8 mouse cellular contexts compared by ENCODE assay signal in the genomic region with DNA sequence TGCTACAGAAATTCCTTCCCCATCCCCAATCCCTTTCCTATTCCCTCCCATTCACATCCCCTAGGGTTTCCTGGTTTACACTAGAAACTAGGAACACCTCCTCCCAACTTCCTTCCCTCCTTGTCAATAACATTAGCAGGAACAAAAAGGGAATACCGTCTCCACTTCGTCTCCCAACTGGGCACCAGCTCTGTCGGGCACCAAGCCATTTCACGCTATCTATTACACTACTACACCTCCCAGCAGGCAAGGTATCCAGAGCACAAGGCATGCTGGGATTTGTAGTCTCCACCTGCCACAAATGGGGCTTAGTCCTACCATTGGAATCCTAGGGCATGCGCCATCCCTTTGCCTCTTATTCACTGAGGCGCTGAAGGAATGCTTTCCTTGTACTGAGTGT. TPM values are rescaled to one million over a fixed set of nuclear protein-coding genes. Genes with fewer than 3 reads are reported as not detected.
DNase-seq lines count a peak whose midpoint lies in the region; ATAC-seq and TF ChIP-seq lines count a peak whose summit lies in the region.

No protein-coding gene starts in this region.

- no peaks in the 10 kb centered on the region for H3K36me3 ChIP-seq in hindbrain, embryonic 16.5 days (ENCODE audit: control insufficient read depth, insufficient read depth, low read length)
- H3K36me3 ChIP-seq in liver, embryonic 12.5 days = peaks cover 7% of the 10 kb centered on the region; the same call in 1 of the 2 replicates

- no peaks in the 10 kb centered on the region for H3K27me3 ChIP-seq in cerebellum, adult 2 months (ENCODE audit: control insufficient read depth, insufficient read depth, low read length)
- peaks cover 17% of the 10 kb centered on the region for H3K27me3 ChIP-seq in hindbrain, embryonic 16.5 days (replicated peaks; ENCODE audit: control insufficient read depth, insufficient read depth, low read length)
- peaks cover 20% of the 10 kb centered on the region for H3K27me3 ChIP-seq in liver, embryonic 12.5 days (replicated peaks)

- peak overlapping the region; percentile 33 for H3K4me2 ChIP-seq in hindbrain, embryonic 16.5 days (ENCODE audit: low read length)
- H3K4me2 ChIP-seq in liver, embryonic 12.5 days = peak overlapping the region; percentile 53

- no peak for TF ChIP-seq CTCF in cerebellum, adult 2 months (IDR thresholded peaks at IDR 0.05; ENCODE audit: borderline replicate concordance, insufficient read depth, low read depth, low read length)

- no peak overlapping the region for H3K9ac ChIP-seq in hindbrain, embryonic 16.5 days (ENCODE audit: low read depth, low read length)
- no peak overlapping the region; the same call in 1 of the 2 replicates for H3K9ac ChIP-seq in liver, embryonic 12.5 days

- peak; percentile 77 for ATAC-seq in hindbrain, embryonic 16.5 days
- ATAC-seq in liver, embryonic 12.5 days = peak; percentile 63; the same call in 1 of the 2 replicates
- ATAC-seq in monocyte, adult 5-6 weeks (replicated peaks; ENCODE audit: insufficient number of reproducible peaks, low FRiP score, low TSS enrichment, poor library complexity, severe bottlenecking) = peak; percentile 19; the same call in 1 of the 2 replicates
- ATAC-seq in CD4-positive, CD25-positive, alpha-beta regulatory T cell, adult 4 months = no peak

- TF ChIP-seq POLR2A in cerebellum, adult 2 months (IDR thresholded peaks at IDR 0.05; ENCODE audit: borderline replicate concordance, insufficient read depth, low read length) = no peak

- no peak overlapping the region for H3K27ac ChIP-seq in cerebellum, adult 2 months (ENCODE audit: insufficient read depth, low read length)
- no peak overlapping the region for H3K27ac ChIP-seq in hindbrain, embryonic 16.5 days (ENCODE audit: low read depth, low read length)
- no peak overlapping the region; the same call in 1 of the 2 replicates for H3K27ac ChIP-seq in liver, embryonic 12.5 days

- H3K9me3 ChIP-seq in hindbrain, embryonic 16.5 days (ENCODE audit: control insufficient read depth, low read length) = no peaks in the 10 kb centered on the region
- no peaks in the 10 kb centered on the region for H3K9me3 ChIP-seq in liver, embryonic 12.5 days (replicated peaks)

- 14% methylated on average over 6 of the region's 6 CpGs for WGBS in cerebellum, adult 2 months
- whole genome bisulfite sequencing in hindbrain, embryonic 16.5 days = 8% methylated on average over 6 of the region's 6 CpGs
- 22% methylated on average over 6 of the region's 6 CpGs for WGBS in liver, embryonic 12.5 days (ENCODE audit: insufficient replicate concordance)

- H3K4me3 ChIP-seq in cerebellum, adult 2 months (replicated peaks; ENCODE audit: insufficient read depth, low read depth, low read length) = no peak overlapping the region
- H3K4me3 ChIP-seq in hindbrain, embryonic 16.5 days (ENCODE audit: low read length) = peak overlapping the region; percentile 8; the same call in 1 of the 2 replicates
- no peak overlapping the region for H3K4me3 ChIP-seq in liver, embryonic 12.5 days

- peaks cover 8% of the 10 kb centered on the region; the same call in 1 of the 2 replicates for H3K4me1 ChIP-seq in cerebellum, adult 2 months (ENCODE audit: control insufficient read depth, insufficient read depth, low read length)
- H3K4me1 ChIP-seq in hindbrain, embryonic 16.5 days (ENCODE audit: control insufficient read depth, insufficient read depth, low read depth, low read length) = peaks cover 10% of the 10 kb centered on the region
- peaks cover 80% of the 10 kb centered on the region for H3K4me1 ChIP-seq in liver, embryonic 12.5 days

- DNase-seq in spleen, postnatal 36 days (ENCODE audit: low spot score in 2 of 2) = peak; percentile 23 to 45
- no peak for DNase-seq in spleen, adult 12 weeks (ENCODE audit: low spot score)
- DNase-seq in cerebellum, adult 2 months = peak; percentile 54 to 72
- DNase-seq in gastrocnemius, adult 18-20 months (ENCODE audit: low spot score) = peak; percentile 91

RNA-seq across cellular contexts. Expression of a gene that starts 10.1 kb away (rescaled TPM):
- polyA plus RNA-seq in cerebellum, adult 2 months (2012; rRNA removed) = 14.9 and 15.6 TPM in 2 replicates
- total RNA-seq in gastrocnemius, adult 18-20 months (2021) = 100 to 1,000 TPM; 128 to 153 TPM
- 47.0 and 61.8 TPM in 2 replicates for polyA plus RNA-seq in hindbrain, embryonic 16.5 days (2015; fragmentation: Nextera tagmentation; extraction: Ambion mirVana)
- 28.9 and 30.0 TPM in 2 replicates for polyA plus RNA-seq in liver, embryonic 12.5 days (2016; fragmentation: Nextera tagmentation; extraction: Ambion mirVana)
- 0.32 to 2.5 TPM in 2 of 3 replicates, not detected in the other for total RNA-seq in monocyte, adult 5-6 weeks (2017)
- 1 to 10 TPM; 1.8 to 3.1 TPM for polyA plus RNA-seq in CD4-positive, CD25-positive, alpha-beta regulatory T cell, adult 4 months (2017; shearing (Covaris generic))

RNA-seq across cellular contexts. Expression of a gene that starts 21.2 kb away (rescaled TPM):
- polyA plus RNA-seq in cerebellum, adult 2 months (2012; rRNA removed) = 45.0 and 47.5 TPM in 2 replicates
- total RNA-seq in gastrocnemius, adult 18-20 months (2021) = 10 to 100 TPM; 38.1 to 48.6 TPM
- 49.2 and 49.5 TPM in 2 replicates for polyA plus RNA-seq in hindbrain, embryonic 16.5 days (2015; fragmentation: Nextera tagmentation; extraction: Ambion mirVana)
- polyA plus RNA-seq in liver, embryonic 12.5 days (2016; fragmentation: Nextera tagmentation; extraction: Ambion mirVana) = 37.3 and 40.1 TPM in 2 replicates
- 328 to 413 TPM (median 368 TPM) in 3 replicates for total RNA-seq in monocyte, adult 5-6 weeks (2017)
- 100 to 1,000 TPM; 105 to 122 TPM for polyA plus RNA-seq in CD4-positive, CD25-positive, alpha-beta regulatory T cell, adult 4 months (2017; shearing (Covaris generic))

RNA-seq across cellular contexts. Expression of a gene that starts 48.7 kb away (rescaled TPM):
- 294 and 298 TPM in 2 replicates for polyA plus RNA-seq in cerebellum, adult 2 months (2012; rRNA removed)
- 10 to 100 TPM; 57.0 to 74.4 TPM for total RNA-seq in gastrocnemius, adult 18-20 months (2021)
- polyA plus RNA-seq in hindbrain, embryonic 16.5 days (2015; fragmentation: Nextera tagmentation; extraction: Ambion mirVana) = 175 and 179 TPM in 2 replicates
- polyA plus RNA-seq in liver, embryonic 12.5 days (2016; fragmentation: Nextera tagmentation; extraction: Ambion mirVana) = 56.5 and 57.6 TPM in 2 replicates
- 26.0 to 42.7 TPM (median 37.5 TPM) in 3 replicates for total RNA-seq in monocyte, adult 5-6 weeks (2017)
- polyA plus RNA-seq in CD4-positive, CD25-positive, alpha-beta regulatory T cell, adult 4 months (2017; shearing (Covaris generic)) = 10 to 100 TPM in 1 of 2 experiments, 1 to 10 TPM in 1; 7.0 to 15.7 TPM
